Mouse (Mus musculus) adrenal gland, postnatal 10 days (tissue): ENCODE measurements at regions not wholly inside any gene's neighbourhood (a gene's known extent, or its start where the extent isn't known, plus 50 kb on each side); places are given as distances from the start of the nearest gene placed in this dataset.

Source experiments
- DNase-seq: peaks from one replicate; pipeline ENCODE4 v3.0.0; 2021; ENCODE audit warnings: mixed read lengths

- no peak for DNase-seq
Measured at GRCm38 (mm10) chr8:10712118-10712689, 296.1 kb downstream of the Irs2 start.

- no peak for DNase-seq
Measured at GRCm38 (mm10) chr8:10711474-10711873, 296.8 kb downstream of the Irs2 start.

- DNase-seq, result no peak
Measured at GRCm38 (mm10) chr8:10708509-10708908, 299.7 kb downstream of the Irs2 start.

- no peak for DNase-seq
Measured at GRCm38 (mm10) chr8:10707122-10707521, 301.1 kb downstream of the Irs2 start.

- DNase-seq, result no peak
Measured at GRCm38 (mm10) chr8:10705909-10706308, 302.3 kb downstream of the Irs2 start.

- no peak for DNase-seq
Measured at GRCm38 (mm10) chr8:10702755-10703154, 305.5 kb downstream of the Irs2 start.

GRCm38 (mm10) chr8:10702248-10702647 is 306.0 kb downstream of the Irs2 start:
- DNase-seq, result no peak

- no peak for DNase-seq
Measured at GRCm38 (mm10) chr8:10701648-10702061, 306.6 kb downstream of the Irs2 start.

- no peak for DNase-seq
Measured at GRCm38 (mm10) chr8:10701226-10701625, 307.0 kb downstream of the Irs2 start.

- no peak for DNase-seq
Measured at GRCm38 (mm10) chr8:10699669-10700068, 308.6 kb downstream of the Irs2 start.

- DNase-seq, result no peak
Measured at GRCm38 (mm10) chr8:10695181-10695580, 313.1 kb downstream of the Irs2 start.

- DNase-seq, result no peak
Measured at GRCm38 (mm10) chr8:10690659-10691058, 317.6 kb downstream of the Irs2 start.

GRCm38 (mm10) chr8:10689881-10690280 is 318.4 kb downstream of the Irs2 start:
- DNase-seq, result no peak

- DNase-seq, result no peak
Measured at GRCm38 (mm10) chr8:10687867-10688561, 320.2 kb downstream of the Irs2 start.
